Mouse (Mus musculus): ENCODE data around the gene Gm20661. TPM values are rescaled to one million over a fixed set of nuclear protein-coding genes. Genes with fewer than 3 reads are reported as not detected.

Gene Gm20661
- polyA plus RNA-seq, 1 experiment: not detected

GRCm38 (mm10) chr9:108032126-108032525, 49.3 kb downstream of the Gm20661 start:
- Histone ChIP-seq H3K27me3 (ENCODE audit: control insufficient read depth, insufficient read depth, insufficient read length) (no peaks in the 10 kb centered on the region), H3K36me3 (ENCODE audit: control insufficient read depth, insufficient read depth) (peaks cover 6% of the 10 kb centered on the region), H3ac (ENCODE audit: control insufficient read depth, insufficient read length) (no peak overlapping the region)

GRCm38 (mm10) chr9:108035331-108036156, 52.7 kb downstream of the Gm20661 start:
- Histone ChIP-seq H3K36me3 (ENCODE audit: control insufficient read depth, insufficient read depth) (peaks cover 12% of the 10 kb centered on the region), H3ac (ENCODE audit: control insufficient read depth, insufficient read length) (no peak overlapping the region), H3K79me2 (ENCODE audit: control insufficient read depth, insufficient read depth) (no peaks in the 10 kb centered on the region), H3K4me2 (ENCODE audit: low read depth) (no peak overlapping the region), H3K4me3 (no peak overlapping the region), H3K27me3 (ENCODE audit: control insufficient read depth, insufficient read depth, insufficient read length) (no peaks in the 10 kb centered on the region)
- TF ChIP-seq TCF12 (IDR thresholded peaks at IDR 0.05; ENCODE audit: insufficient read depth, poor library complexity, severe bottlenecking) (no peak), MYOD1 (IDR thresholded peaks at IDR 0.05; ENCODE audit: control insufficient read depth in 1 of 3, insufficient read length in 2 of 3, low read depth in 2 of 3) (no peak), SRF (IDR thresholded peaks at IDR 0.05; ENCODE audit: control insufficient read depth, insufficient read length, low read depth) (no peak), REST (IDR thresholded peaks at IDR 0.05; ENCODE audit: insufficient read depth, insufficient read length) (no peak), MYOG (IDR thresholded peaks at IDR 0.05; ENCODE audit: control insufficient read depth in 1 of 3, insufficient read depth in 1 of 3, insufficient read length in 2 of 3, low read depth in 2 of 3) (no peak), E2F4 (IDR thresholded peaks at IDR 0.05; ENCODE audit: insufficient read depth) (no peak), USF1 (IDR thresholded peaks at IDR 0.05; ENCODE audit: low read depth) (no peak), TCF3 (IDR thresholded peaks at IDR 0.05; ENCODE audit: insufficient read length, low read depth) (no peak), POLR2AphosphoS2 (IDR thresholded peaks at IDR 0.05; ENCODE audit: insufficient read length, low read depth) (no peak), POLR2A (IDR thresholded peaks at IDR 0.05; ENCODE audit: insufficient read length, low read depth) (no peak), CEBPB (IDR thresholded peaks at IDR 0.05; ENCODE audit: insufficient read depth, poor library complexity, severe bottlenecking) (no peak), MAX (IDR thresholded peaks at IDR 0.05; ENCODE audit: low read depth) (no peak)

More at GRCm38 (mm10) chr9:108032126-108032525, 49.3 kb downstream of the Gm20661 start:
- Histone ChIP-seq H3K4me3 (no peak overlapping the region), H3K4me2 (ENCODE audit: low read depth) (no peak overlapping the region), H3K79me2 (ENCODE audit: control insufficient read depth, insufficient read depth) (no peaks in the 10 kb centered on the region)
- TF ChIP-seq E2F4 (IDR thresholded peaks at IDR 0.05; ENCODE audit: insufficient read depth) (no peak), MAX (IDR thresholded peaks at IDR 0.05; ENCODE audit: low read depth) (no peak), SRF (IDR thresholded peaks at IDR 0.05; ENCODE audit: control insufficient read depth, insufficient read length, low read depth) (no peak), TCF3 (IDR thresholded peaks at IDR 0.05; ENCODE audit: insufficient read length, low read depth) (no peak), TCF12 (IDR thresholded peaks at IDR 0.05; ENCODE audit: insufficient read depth, poor library complexity, severe bottlenecking) (no peak), POLR2AphosphoS2 (IDR thresholded peaks at IDR 0.05; ENCODE audit: insufficient read length, low read depth) (no peak), REST (IDR thresholded peaks at IDR 0.05; ENCODE audit: insufficient read depth, insufficient read length) (no peak), MYOD1 (IDR thresholded peaks at IDR 0.05; ENCODE audit: control insufficient read depth in 1 of 3, insufficient read length in 2 of 3, low read depth in 2 of 3) (no peak), POLR2A (IDR thresholded peaks at IDR 0.05; ENCODE audit: insufficient read length, low read depth) (no peak), MYOG (IDR thresholded peaks at IDR 0.05; ENCODE audit: control insufficient read depth in 1 of 3, insufficient read depth in 1 of 3, insufficient read length in 2 of 3, low read depth in 2 of 3) (no peak), CEBPB (IDR thresholded peaks at IDR 0.05; ENCODE audit: insufficient read depth, poor library complexity, severe bottlenecking) (no peak), USF1 (IDR thresholded peaks at IDR 0.05; ENCODE audit: low read depth) (no peak)

Other genes with a start within 250 kb of the Gm20661 start
- gene Rbm5, start 212.1 kb upstream of the Gm20661 start, polyA plus RNA-seq (2012; fragmentation: generic; extraction: Trizol): 37.6 TPM
- gene Rbm6, start 109.8 kb upstream of the Gm20661 start, polyA plus RNA-seq (2012; fragmentation: generic; extraction: Trizol): 10.2 TPM
- 8.4 TPM for gene Mon1a, start 94.9 kb upstream of the Gm20661 start, polyA plus RNA-seq (2012; fragmentation: generic; extraction: Trizol)
- 0.04 TPM for gene Mst1r, start 76.2 kb upstream of the Gm20661 start, polyA plus RNA-seq (2012; fragmentation: generic; extraction: Trizol)
- not detected for gene Actl11, start 54.6 kb upstream of the Gm20661 start, polyA plus RNA-seq (2012; fragmentation: generic; extraction: Trizol)
- 0.06 TPM for gene Camkv, start 47.4 kb upstream of the Gm20661 start, polyA plus RNA-seq (2012; fragmentation: generic; extraction: Trizol)
- 4.7 TPM for gene Traip, start 32.9 kb upstream of the Gm20661 start, polyA plus RNA-seq (2012; fragmentation: generic; extraction: Trizol)
- gene Uba7, start 7.6 kb upstream of the Gm20661 start, polyA plus RNA-seq (2012; fragmentation: generic; extraction: Trizol): 1.2 TPM
- gene Inka1, start 2.8 kb downstream of the Gm20661 start, polyA plus RNA-seq (2012; fragmentation: generic; extraction: Trizol): 1.1 TPM
- gene Cdhr4, start 9.4 kb downstream of the Gm20661 start, polyA plus RNA-seq (2012; fragmentation: generic; extraction: Trizol): not detected
- gene Gm20662, start 13.3 kb downstream of the Gm20661 start, polyA plus RNA-seq (2012; fragmentation: generic; extraction: Trizol): 0.82 TPM
- gene Ip6k1, start 19.4 kb downstream of the Gm20661 start, polyA plus RNA-seq (2012; fragmentation: generic; extraction: Trizol): 34.4 TPM
- gene Gmppb, start 66.2 kb downstream of the Gm20661 start, polyA plus RNA-seq (2012; fragmentation: generic; extraction: Trizol): 32.0 TPM
- gene Amigo3, start 70.1 kb downstream of the Gm20661 start, polyA plus RNA-seq (2012; fragmentation: generic; extraction: Trizol): 1.8 TPM
- 0.65 TPM for gene Mst1, start 97.4 kb downstream of the Gm20661 start, polyA plus RNA-seq (2012; fragmentation: generic; extraction: Trizol)
- 33.4 TPM for gene Rnf123, start 100.3 kb downstream of the Gm20661 start, polyA plus RNA-seq (2012; fragmentation: generic; extraction: Trizol)
- 59.0 TPM for gene Apeh, start 111.5 kb downstream of the Gm20661 start, polyA plus RNA-seq (2012; fragmentation: generic; extraction: Trizol)
- gene Bsn, start 207.3 kb downstream of the Gm20661 start, polyA plus RNA-seq (2012; fragmentation: generic; extraction: Trizol): 0.56 TPM

Measured in myocyte (in vitro differentiated cells).